Mouse (Mus musculus) intestine, postnatal 0 days (tissue): Measurements from ENCODE around the gene Arhgap9. TPM values are rescaled to one million over a fixed set of nuclear protein-coding genes. Genes with fewer than 3 reads are reported as not detected.

Experiments
- ATAC-seq: fragments of 200-750 bp; cut with Nextera tagmentation; 2 replicates; pipeline ENCODE4 v1.8.0; 2017; ENCODE audit warnings: mild to moderate bottlenecking, moderate TSS enrichment, moderate library complexity
- H3K27ac ChIP-seq: fragments of 300-500 bp; sonication (generic); 2 replicates; pipeline ENCODE4 v1.5.1; 2014; ENCODE audit warnings: mild to moderate bottlenecking, low read depth, low read length, moderate library complexity
- H3K27me3 ChIP-seq: fragments of 300-500 bp; sonication (generic); replicated peaks from 2 replicates; pipeline ENCODE4 v1.6.1; 2014; ENCODE audit warnings: low read length, mixed read lengths; ENCODE audit not compliant: control insufficient read depth, insufficient read depth
- H3K36me3 ChIP-seq: fragments of 300-500 bp; sonication (generic); 2 replicates; pipeline ENCODE4 v1.6.1; 2014; ENCODE audit warnings: mild to moderate bottlenecking, moderate library complexity; ENCODE audit not compliant: control insufficient read depth, insufficient read depth
- H3K4me1 ChIP-seq: fragments of 300-500 bp; sonication (generic); replicated peaks from 2 replicates; pipeline ENCODE4 v1.6.1; 2014; ENCODE audit warnings: antibody characterized with exemption, low read length, mixed read lengths; ENCODE audit not compliant: control insufficient read depth, insufficient read depth
- H3K4me2 ChIP-seq: fragments of 300-500 bp; sonication (generic); replicated peaks from 2 replicates; pipeline ENCODE4 v1.6.1; 2014; ENCODE audit warnings: low read depth, mild to moderate bottlenecking, moderate library complexity
- H3K4me3 ChIP-seq: fragments of 300-500 bp; sonication (generic); 2 replicates; pipeline ENCODE4 v1.5.1; 2014; ENCODE audit warnings: low read depth, low read length
- H3K9ac ChIP-seq: fragments of 300-500 bp; sonication (generic); 2 replicates; pipeline ENCODE4 v1.6.1; 2014; ENCODE audit warnings: mild to moderate bottlenecking, low read depth, low read length
- H3K9me3 ChIP-seq: fragments of 300-500 bp; sonication (generic); 2 replicates; pipeline ENCODE4 v1.6.1; 2016; ENCODE audit warnings: mixed run types; ENCODE audit not compliant: control insufficient read depth
- CTCF ChIP-seq: sonication (generic); IDR thresholded peaks from 2 replicates; pipeline ENCODE4 v1.5.1; 2016; ENCODE audit warnings: low read depth, mild to moderate bottlenecking, control low read depth, antibody characterized with exemption, moderate library complexity
- WGBS: fragments of 180-500 bp; shearing (Covaris S2); extraction: QIAGEN DNeasy Blood & Tissue Kit; methylation state at CpG from one replicate; pipeline ENCODE4 v1.1.7; 2014; 5-methylcytosine and 5-hydroxymethylcytosine counted together
- polyA plus RNA-seq: library from polyadenylated mRNA; unstranded; fragments of >200 nt; fragmentation: Nextera tagmentation; extraction: Ambion mirVana; gene quantifications from 2 replicates; pipeline ENCODE4 v1.2.1, GENCODE M21; 2015

Arhgap9 gene
- polyA plus RNA-seq, 1 experiment from 2014 or later = 9.5 TPM

- Histone ChIP-seq H3K9me3 (no peaks in the 10 kb centered on the region), H3K27ac (no peak overlapping the region), H3K36me3 (no peaks in the 10 kb centered on the region), H3K4me2 (no peak overlapping the region), H3K27me3 (no peaks in the 10 kb centered on the region), H3K4me3 (no peak overlapping the region), H3K4me1 (no peaks in the 10 kb centered on the region), H3K9ac (no peak overlapping the region)
- WGBS = 65% methylated on average over 2 of the region's 2 CpGs
- ATAC-seq = no peak
- TF ChIP-seq CTCF = no peak
These were observed 4.5 kb upstream of the Arhgap9 start for GRCm38 (mm10) chr10:127317277-127317676.

GRCm38 (mm10) chr10:127318009-127318408, 3.8 kb upstream of the Arhgap9 start:
- H3K4me2 ChIP-seq = no peak overlapping the region
- H3K4me3 ChIP-seq = no peak overlapping the region
- H3K9me3 ChIP-seq = no peaks in the 10 kb centered on the region
- no peaks in the 10 kb centered on the region for H3K36me3 ChIP-seq
- no peak overlapping the region for H3K9ac ChIP-seq
- H3K27ac ChIP-seq = no peak overlapping the region
- H3K4me1 ChIP-seq = no peaks in the 10 kb centered on the region
- H3K27me3 ChIP-seq = no peaks in the 10 kb centered on the region
- ATAC-seq = no peak
- TF ChIP-seq CTCF = no peak
- WGBS = 38% methylated on average over 4 of the region's 4 CpGs

GRCm38 (mm10) chr10:127319969-127320368, 1.8 kb upstream of the Arhgap9 start:
- Histone ChIP-seq H3K27me3 (no peaks in the 10 kb centered on the region), H3K27ac (no peak overlapping the region), H3K9me3 (no peaks in the 10 kb centered on the region), H3K36me3 (no peaks in the 10 kb centered on the region), H3K4me3 (no peak overlapping the region), H3K4me2 (no peak overlapping the region), H3K4me1 (0 out of 2 replicates have a peak, but pooled peaks cover 3% of the 10 kb centered on the region), H3K9ac (no peak overlapping the region)
- no peak for TF ChIP-seq CTCF
- WGBS = 72% methylated on average over 7 of the region's 7 CpGs
- ATAC-seq = no peak

- no peak for ATAC-seq
- Histone ChIP-seq H3K4me3 (no peak overlapping the region), H3K27me3 (no peaks in the 10 kb centered on the region), H3K4me2 (no peak overlapping the region), H3K9ac (no peak overlapping the region), H3K27ac (no peak overlapping the region), H3K9me3 (no peaks in the 10 kb centered on the region), H3K36me3 (no peaks in the 10 kb centered on the region), H3K4me1 (0 out of 2 replicates have a peak, but pooled peaks cover 4% of the 10 kb centered on the region)
- 58% methylated on average over 13 of the region's 13 CpGs for WGBS
- no peak for TF ChIP-seq CTCF
These were observed 414 bp downstream of the Arhgap9 start for GRCm38 (mm10) chr10:127322178-127322577.

- H3K9me3 ChIP-seq = no peaks in the 10 kb centered on the region
- 0 out of 2 replicates have a peak, but pooled peaks cover 4% of the 10 kb centered on the region for H3K4me1 ChIP-seq
- no peak overlapping the region for H3K9ac ChIP-seq
- no peaks in the 10 kb centered on the region for H3K36me3 ChIP-seq
- ATAC-seq = no peak
- no peak overlapping the region for H3K27ac ChIP-seq
- H3K4me2 ChIP-seq = no peak overlapping the region
- no peak overlapping the region for H3K4me3 ChIP-seq
- 0 out of 2 replicates have a peak, but pooled peaks cover 3% of the 10 kb centered on the region for H3K27me3 ChIP-seq
- WGBS = 50% methylated on average over 4 of the region's 4 CpGs
- TF ChIP-seq CTCF = no peak
These were observed 905 bp downstream of the Arhgap9 start for GRCm38 (mm10) chr10:127322669-127323068.

- Histone ChIP-seq H3K4me3 (no peak overlapping the region), H3K27me3 (0 out of 2 replicates have a peak, but pooled peaks cover 3% of the 10 kb centered on the region), H3K9me3 (no peaks in the 10 kb centered on the region), H3K4me1 (0 out of 2 replicates have a peak, but pooled peaks cover 4% of the 10 kb centered on the region), H3K4me2 (no peak overlapping the region), H3K27ac (no peak overlapping the region), H3K9ac (no peak overlapping the region), H3K36me3 (no peaks in the 10 kb centered on the region)
- no peak for ATAC-seq
- no peak for TF ChIP-seq CTCF
- WGBS = 74% methylated on average over 17 of the region's 17 CpGs
These were observed 1.5 kb downstream of the Arhgap9 start for GRCm38 (mm10) chr10:127323131-127323855.
